Mouse (Mus musculus) ES-Bruce4 (cell line): ENCODE results near the gene Rasl12. TPM values are rescaled to one million over a fixed set of nuclear protein-coding genes. Genes with fewer than 3 reads are reported as not detected.

Experiments
- H3K27ac ChIP-seq: 2 replicates; pipeline ENCODE4 v1.5.1; 2012; ENCODE audit warnings: low read length, inconsistent platforms; ENCODE audit not compliant: insufficient read depth
- H3K27me3 ChIP-seq: 2 replicates; pipeline ENCODE4 v1.6.1; 2012; ENCODE audit warnings: mild to moderate bottlenecking, low read length, inconsistent platforms; ENCODE audit not compliant: control insufficient read depth, poor library complexity, insufficient read depth, severe bottlenecking
- H3K36me3 ChIP-seq: 2 replicates; pipeline ENCODE4 v1.6.1; 2012; ENCODE audit warnings: inconsistent platforms, mild to moderate bottlenecking, low read length, moderate library complexity; ENCODE audit not compliant: control insufficient read depth, poor library complexity, insufficient read depth, severe bottlenecking
- H3K4me1 ChIP-seq: one replicate; pipeline ENCODE4 v1.8.1; 2011; ENCODE audit warnings: low read length; ENCODE audit not compliant: control insufficient read depth, insufficient read depth
- H3K4me3 ChIP-seq: 2 replicates; pipeline ENCODE4 v1.5.1; 2011; ENCODE audit warnings: low read depth, mild to moderate bottlenecking, low read length
- H3K9ac ChIP-seq: 2 replicates; pipeline ENCODE4 v1.6.1; 2012; ENCODE audit warnings: low read depth, mild to moderate bottlenecking, inconsistent platforms; ENCODE audit not compliant: poor library complexity, severe bottlenecking
- H3K9me3 ChIP-seq: replicated peaks from 2 replicates; pipeline ENCODE4 v1.6.1; 2012; ENCODE audit warnings: mild to moderate bottlenecking, low read length, inconsistent platforms; ENCODE audit not compliant: control insufficient read depth, poor library complexity, insufficient read depth, severe bottlenecking
- CTCF ChIP-seq: IDR thresholded peaks from one replicate; pipeline ENCODE4 v1.8.1; 2011; ENCODE audit warnings: low read depth, low read length
- EP300 ChIP-seq: IDR thresholded peaks from 2 replicates; pipeline ENCODE4 v1.6.1; 2011; ENCODE audit warnings: low read depth, low read length; ENCODE audit not compliant: insufficient read depth
- POLR2A ChIP-seq: IDR thresholded peaks from one replicate; pipeline ENCODE4 v1.8.1; 2011; ENCODE audit warnings: low read length; ENCODE audit not compliant: insufficient read depth
- polyA plus RNA-seq: library from polyadenylated mRNA; stranded (reverse); fragments of >200 nt; gene quantifications from 2 replicates; pipeline ENCODE4 v1.2.4, GENCODE M21; 2011; ENCODE audit warnings: low read depth; ENCODE audit not compliant: missing spikeins, insufficient read depth, insufficient read length

Rasl12 gene
- polyA plus RNA-seq, 1 experiment = 0.33 TPM

- Histone ChIP-seq H3K4me3 (no peak overlapping the region), H3K27ac (no peak overlapping the region), H3K9me3 (no peaks in the 10 kb centered on the region), H3K27me3 (no peaks in the 10 kb centered on the region), H3K9ac (no peak overlapping the region), H3K4me1 (no peaks in the 10 kb centered on the region), H3K36me3 (peaks cover 21% of the 10 kb centered on the region)
- TF ChIP-seq EP300 (no peak), CTCF (no peak), POLR2A (no peak)
These were observed 34.6 kb upstream of the Rasl12 start for GRCm38 (mm10) chr9:65363684-65364083.

DNA sequence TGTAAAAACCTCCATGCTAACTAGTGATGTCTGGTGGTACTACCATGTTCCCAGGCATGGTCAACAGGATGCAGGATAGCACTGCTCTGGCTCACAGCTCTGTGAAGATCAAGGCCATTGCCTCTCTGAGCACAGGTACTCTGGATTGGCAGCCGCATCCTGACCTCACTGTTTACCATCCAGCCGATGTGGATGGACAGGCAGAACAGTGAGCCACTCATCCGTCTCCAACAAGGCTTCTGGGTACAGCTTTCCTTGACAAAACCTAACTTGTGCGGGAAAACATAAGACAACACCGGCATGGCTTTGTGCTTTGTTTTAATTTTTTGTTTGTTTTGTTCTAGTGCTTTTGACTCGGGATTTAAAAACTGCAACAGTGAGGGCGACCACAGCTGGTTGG is 32.6 kb upstream of the Rasl12 start:
- no peak for TF ChIP-seq POLR2A
- TF ChIP-seq EP300 = no peak
- no peak for TF ChIP-seq CTCF
- Histone ChIP-seq H3K4me3 (no peak overlapping the region), H3K9me3 (no peaks in the 10 kb centered on the region)

GRCm38 (mm10) chr9:65371756-65372155 is 26.6 kb upstream of the Rasl12 start:
- H3K4me1 ChIP-seq = no peaks in the 10 kb centered on the region
- no peaks in the 10 kb centered on the region for H3K36me3 ChIP-seq
- H3K9me3 ChIP-seq = no peaks in the 10 kb centered on the region
- no peak overlapping the region for H3K27ac ChIP-seq
- peak overlapping the region; percentile 50 for H3K4me3 ChIP-seq
- no peaks in the 10 kb centered on the region for H3K27me3 ChIP-seq
- peak overlapping the region; percentile 62 for H3K9ac ChIP-seq
- no peak for TF ChIP-seq EP300
- TF ChIP-seq POLR2A = no peak
- TF ChIP-seq CTCF = no peak

More for the DNA sequence above, 32.6 kb upstream of the Rasl12 start:
- Histone ChIP-seq H3K9ac (no peak overlapping the region), H3K27ac (no peak overlapping the region), H3K36me3 (peaks cover 13% of the 10 kb centered on the region), H3K4me1 (no peaks in the 10 kb centered on the region), H3K27me3 (no peaks in the 10 kb centered on the region)

GRCm38 (mm10) chr9:65372449-65372848 is 25.9 kb upstream of the Rasl12 start:
- Histone ChIP-seq H3K4me1 (no peaks in the 10 kb centered on the region), H3K9me3 (no peaks in the 10 kb centered on the region), H3K36me3 (no peaks in the 10 kb centered on the region), H3K27ac (no peak overlapping the region), H3K27me3 (no peaks in the 10 kb centered on the region), H3K4me3 (no peak overlapping the region), H3K9ac (peak overlapping the region; percentile 62)
- TF ChIP-seq CTCF (peak; percentile 21), EP300 (no peak), POLR2A (no peak)

GRCm38 (mm10) chr9:65374468-65375162 is 23.7 kb upstream of the Rasl12 start:
- H3K27ac ChIP-seq = no peak overlapping the region
- no peaks in the 10 kb centered on the region for H3K9me3 ChIP-seq
- H3K4me1 ChIP-seq = no peaks in the 10 kb centered on the region
- TF ChIP-seq EP300 = no peak
- no peak for TF ChIP-seq CTCF
- TF ChIP-seq POLR2A = no peak
- H3K27me3 ChIP-seq = no peaks in the 10 kb centered on the region
- H3K9ac ChIP-seq = no peak overlapping the region
- H3K4me3 ChIP-seq = no peak overlapping the region
- H3K36me3 ChIP-seq = no peaks in the 10 kb centered on the region

DNA sequence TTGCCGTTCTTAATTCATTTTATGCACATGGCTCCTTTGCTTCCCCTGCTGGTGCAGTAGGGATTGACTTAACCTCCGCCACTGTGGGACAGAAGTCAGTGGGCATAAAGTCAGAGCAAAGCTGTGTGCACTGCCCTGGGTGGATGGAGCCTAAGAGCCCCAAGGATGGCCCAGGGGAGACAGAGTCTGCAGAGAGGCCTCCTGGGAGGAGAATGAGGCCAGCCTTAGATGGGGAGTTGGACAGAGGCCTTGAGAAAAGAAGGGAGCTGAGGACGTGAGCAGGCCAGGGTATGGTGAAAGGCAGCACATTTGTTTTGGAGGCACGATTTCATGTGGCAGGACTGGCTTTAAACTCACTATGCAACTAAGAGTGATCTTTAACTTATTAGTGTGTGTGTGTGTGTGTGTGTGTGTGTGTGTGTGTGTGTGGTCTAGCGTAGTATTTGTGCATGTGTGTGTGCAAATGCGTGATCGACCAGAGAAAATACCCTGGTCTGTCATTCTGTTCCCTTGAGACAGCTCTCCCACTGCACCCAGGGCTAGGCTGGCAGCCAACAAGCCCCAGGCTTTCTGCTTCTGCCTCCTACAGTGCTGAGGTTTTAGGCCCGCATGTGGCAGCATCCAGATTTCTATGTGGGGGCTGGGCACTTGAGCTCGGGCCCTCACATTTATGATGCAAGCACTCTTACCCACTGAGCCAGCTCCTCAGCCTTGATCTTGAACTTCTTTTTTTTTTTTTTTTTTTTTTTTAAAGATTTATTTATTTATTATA is 23.0 kb upstream of the Rasl12 start:
- Histone ChIP-seq H3K36me3 (no peaks in the 10 kb centered on the region), H3K4me1 (no peaks in the 10 kb centered on the region), H3K9ac (no peak overlapping the region), H3K27me3 (no peaks in the 10 kb centered on the region), H3K27ac (no peak overlapping the region), H3K4me3 (no peak overlapping the region), H3K9me3 (no peaks in the 10 kb centered on the region)
- TF ChIP-seq POLR2A = no peak
- TF ChIP-seq EP300 = no peak
- TF ChIP-seq CTCF = no peak
